Mouse (Mus musculus): ENCODE results near the gene Rnf224. TPM values are rescaled to one million over a fixed set of nuclear protein-coding genes. Genes with fewer than 3 reads are reported as not detected.

Rnf224 gene
- polyA plus RNA-seq, 2 experiments from 2014 or later, result not detected

DNA sequence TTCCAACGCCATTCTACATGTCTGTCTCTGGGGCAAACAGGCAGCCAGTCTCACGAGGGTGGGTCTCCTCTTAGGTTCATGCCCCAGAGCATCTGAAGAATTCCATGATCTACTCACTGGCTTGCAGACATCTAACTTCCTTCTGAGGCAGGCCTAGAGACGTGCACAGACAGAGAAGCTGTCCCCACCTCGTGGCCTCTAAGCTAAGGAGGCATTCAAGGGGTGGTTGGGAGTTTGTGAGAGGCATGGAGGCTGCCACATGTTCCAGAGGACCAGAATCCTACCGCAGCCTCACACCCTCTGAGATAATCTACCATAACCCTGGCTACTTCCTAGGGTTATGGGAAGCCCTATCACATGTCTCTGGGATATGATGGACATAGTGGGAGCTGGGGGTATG is 42.6 kb downstream of the Rnf224 start:
- no peak for ATAC-seq

DNA sequence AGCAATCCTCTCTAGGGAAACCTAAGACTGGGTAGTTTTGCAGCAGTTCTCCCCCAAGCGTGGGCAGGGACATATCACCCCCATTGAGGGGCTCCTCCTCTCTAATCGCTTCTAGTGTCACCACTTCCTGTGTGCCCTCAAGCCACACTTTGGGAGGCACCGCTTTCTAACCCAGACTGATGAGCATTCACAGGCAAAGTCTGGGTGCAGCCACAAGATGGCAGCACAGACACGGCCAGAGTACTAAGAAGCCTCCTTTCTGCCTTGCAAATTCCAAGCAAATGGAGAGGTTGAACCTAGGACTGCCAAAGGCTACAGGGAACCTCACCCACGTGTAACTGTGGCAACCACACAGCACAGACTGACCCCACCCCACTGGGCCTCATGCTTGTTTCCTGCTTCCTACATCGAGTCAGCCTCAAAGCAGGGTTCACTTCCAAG is 43.2 kb downstream of the Rnf224 start:
- peak; percentile 74 for ATAC-seq

DNA sequence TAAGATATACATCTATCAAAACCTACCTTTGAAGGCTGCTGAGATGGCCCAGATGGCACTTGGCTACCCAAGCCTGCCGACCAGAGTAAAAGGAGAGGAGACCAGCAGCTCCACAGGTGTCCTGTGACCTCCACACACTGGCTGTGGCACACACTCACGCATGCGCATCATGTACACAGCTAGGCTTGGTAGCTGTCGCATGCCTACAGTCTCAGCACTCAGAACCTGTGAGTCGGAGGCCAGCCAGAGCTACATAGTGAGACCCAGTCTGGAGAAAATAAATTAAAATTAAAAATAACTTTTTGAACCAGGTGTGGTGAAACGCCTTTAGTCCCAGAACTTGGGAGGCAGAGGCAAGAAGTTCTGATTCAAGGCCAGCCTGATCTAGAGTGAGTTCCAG is 48.7 kb downstream of the Rnf224 start:
- ATAC-seq, result no peak

GRCm38 (mm10) chr2:25186575-25186930 is 50.0 kb downstream of the Rnf224 start:
- ATAC-seq, result no peak

DNA sequence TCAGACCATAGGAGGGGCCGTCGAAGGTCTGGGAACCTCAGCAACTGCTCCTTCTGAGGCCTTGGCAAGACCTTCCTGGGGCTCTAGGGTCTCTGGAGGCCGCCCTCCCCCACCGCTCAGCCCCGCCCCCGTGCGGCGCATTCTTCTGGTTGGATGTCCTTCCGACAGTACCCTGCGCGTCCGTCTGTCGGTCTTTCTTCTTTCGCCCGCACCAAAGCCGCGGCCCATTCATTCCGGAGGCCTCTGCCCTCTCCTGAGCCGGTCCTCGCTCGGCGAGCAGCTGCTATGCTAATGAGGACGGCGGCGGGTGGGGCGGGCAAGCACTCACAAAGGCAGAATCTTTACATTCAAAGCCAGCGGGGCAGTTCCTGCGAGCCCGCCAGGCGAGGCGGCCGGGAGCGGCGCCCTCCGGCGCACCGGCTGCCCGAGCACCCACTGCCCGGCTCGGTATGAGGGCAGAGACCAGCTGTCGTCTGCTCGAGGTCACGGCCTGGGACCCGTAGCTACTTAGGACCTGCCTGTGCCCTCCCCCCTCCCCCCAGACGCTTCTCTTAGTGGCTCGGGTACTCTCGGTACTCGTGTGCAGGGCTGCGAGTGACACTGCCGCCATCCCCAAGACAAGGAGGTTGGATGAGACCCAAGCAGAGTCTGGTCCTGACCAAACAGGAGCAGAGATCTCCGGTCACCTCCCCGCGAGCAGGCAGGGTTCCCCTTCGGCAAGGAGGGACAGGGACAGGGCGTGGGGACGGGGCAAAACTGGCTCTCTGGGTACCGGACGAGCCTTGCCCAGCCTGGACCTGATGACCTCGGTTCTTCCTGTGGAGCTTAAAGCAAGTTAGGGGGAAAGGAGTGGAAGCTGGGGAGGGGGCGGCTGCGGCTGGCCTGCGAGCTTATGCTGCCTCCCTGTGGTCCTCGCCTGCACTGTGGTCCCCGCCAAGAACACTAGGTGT is 50.7 kb downstream of the Rnf224 start:
- ATAC-seq, result peak; percentile 46

GRCm38 (mm10) chr2:25184496-25184895 is 52.1 kb downstream of the Rnf224 start:
- ATAC-seq, result no peak

Other genes with a start within 250 kb of the Rnf224 start
- 10 to 100 TPM in 1 of 2 experiments, 1 to 10 TPM in 1; 8.6 to 13.7 TPM for gene Nsmf, start 182.4 kb downstream of the Rnf224 start, polyA plus RNA-seq (2017; shearing (Covaris generic))
- gene Entpd8, start 156.5 kb downstream of the Rnf224 start, polyA plus RNA-seq (2017; shearing (Covaris generic)), result under 1 TPM in 1 of 2 experiments, not detected in 1; 0.52 TPM
- 1 to 10 TPM; 5.5 to 7.0 TPM for gene Noxa1, start 141.6 kb downstream of the Rnf224 start, polyA plus RNA-seq (2017; shearing (Covaris generic))
- under 1 TPM in 1 of 2 experiments, not detected in 1; 0.28 TPM for gene Nrarp, start 56.0 kb downstream of the Rnf224 start, polyA plus RNA-seq (2017; shearing (Covaris generic))
- 10 to 100 TPM; 60.5 to 94.3 TPM for gene Tor4a, start 39.9 kb downstream of the Rnf224 start, polyA plus RNA-seq (2017; shearing (Covaris generic))
- gene Nelfb, start 25.3 kb downstream of the Rnf224 start, polyA plus RNA-seq (2017; shearing (Covaris generic)), result 10 to 100 TPM; 48.2 to 55.8 TPM
- not detected for gene Stpg3, start 22.1 kb downstream of the Rnf224 start, polyA plus RNA-seq (2017; shearing (Covaris generic))
- gene Fam166a, start 18.0 kb downstream of the Rnf224 start, polyA plus RNA-seq (2017; shearing (Covaris generic)), result not detected
- 100 to 1,000 TPM in 1 of 2 experiments, 10 to 100 TPM in 1; 94.5 to 120 TPM for gene Tubb4b, start 12.1 kb downstream of the Rnf224 start, polyA plus RNA-seq (2017; shearing (Covaris generic))
- gene Slc34a3, start 2.4 kb downstream of the Rnf224 start, polyA plus RNA-seq (2017; shearing (Covaris generic)), result not detected
- under 1 TPM; 0.38 to 0.57 TPM for gene Rnf208, start 5.5 kb upstream of the Rnf224 start, polyA plus RNA-seq (2017; shearing (Covaris generic))
- not detected for gene Cysrt1, start 5.7 kb upstream of the Rnf224 start, polyA plus RNA-seq (2017; shearing (Covaris generic))
- 1 to 10 TPM; 5.9 to 7.1 TPM for gene AL732309.1, start 10.1 kb upstream of the Rnf224 start, polyA plus RNA-seq (2017; shearing (Covaris generic))
- gene Tmem203, start 18.7 kb upstream of the Rnf224 start, polyA plus RNA-seq (2017; shearing (Covaris generic)), result 10 to 100 TPM in 1 of 2 experiments, 1 to 10 TPM in 1; 9.5 to 10.4 TPM
- gene Tprn, start 25.8 kb upstream of the Rnf224 start, polyA plus RNA-seq (2017; shearing (Covaris generic)), result 1 to 10 TPM; 1.8 to 3.8 TPM
- gene Ssna1, start 35.7 kb upstream of the Rnf224 start, polyA plus RNA-seq (2017; shearing (Covaris generic)), result 100 to 1,000 TPM; 124 to 131 TPM
- 10 to 100 TPM; 34.8 to 54.1 TPM for gene Anapc2, start 35.7 kb upstream of the Rnf224 start, polyA plus RNA-seq (2017; shearing (Covaris generic))
- not detected for gene Tmem210, start 51.4 kb upstream of the Rnf224 start, polyA plus RNA-seq (2017; shearing (Covaris generic))
- gene Lrrc26, start 53.1 kb upstream of the Rnf224 start, polyA plus RNA-seq (2017; shearing (Covaris generic)), result not detected
- gene Grin1, start 82.4 kb upstream of the Rnf224 start, polyA plus RNA-seq (2017; shearing (Covaris generic)), result not detected
- 10 to 100 TPM; 21.7 to 32.4 TPM for gene Man1b1, start 95.6 kb upstream of the Rnf224 start, polyA plus RNA-seq (2017; shearing (Covaris generic))
- 10 to 100 TPM; 15.5 to 24.6 TPM for gene Dpp7, start 119.6 kb upstream of the Rnf224 start, polyA plus RNA-seq (2017; shearing (Covaris generic))
- 10 to 100 TPM; 18.0 to 18.8 TPM for gene Uap1l1, start 128.9 kb upstream of the Rnf224 start, polyA plus RNA-seq (2017; shearing (Covaris generic))
- gene Sapcd2, start 135.5 kb upstream of the Rnf224 start, polyA plus RNA-seq (2017; shearing (Covaris generic)), result 1 to 10 TPM in 1 of 2 experiments, under 1 TPM in 1; 0.58 to 1.2 TPM
- gene Entpd2, start 159.1 kb upstream of the Rnf224 start, polyA plus RNA-seq (2017; shearing (Covaris generic)), result not detected
- gene Npdc1, start 162.6 kb upstream of the Rnf224 start, polyA plus RNA-seq (2017; shearing (Covaris generic)), result 1 to 10 TPM; 1.4 to 2.3 TPM
- gene Fut7, start 186.5 kb upstream of the Rnf224 start, polyA plus RNA-seq (2017; shearing (Covaris generic)), result 10 to 100 TPM in 1 of 2 experiments, 1 to 10 TPM in 1; 4.0 to 11.7 TPM
- 10 to 100 TPM; 31.9 to 45.3 TPM for gene Abca2, start 191.9 kb upstream of the Rnf224 start, polyA plus RNA-seq (2017; shearing (Covaris generic))
- 1 to 10 TPM; 1.2 to 2.2 TPM for gene Clic3, start 220.1 kb upstream of the Rnf224 start, polyA plus RNA-seq (2017; shearing (Covaris generic))
- gene Paxx, start 224.3 kb upstream of the Rnf224 start, polyA plus RNA-seq (2017; shearing (Covaris generic)), result 100 to 1,000 TPM in 1 of 2 experiments, 10 to 100 TPM in 1; 74.7 to 102 TPM
- not detected for gene Ptgds, start 233.3 kb upstream of the Rnf224 start, polyA plus RNA-seq (2017; shearing (Covaris generic))